Mouse (Mus musculus): ENCODE results near the gene Polr3h. TPM values are rescaled to one million over a fixed set of nuclear protein-coding genes. Genes with fewer than 3 reads are reported as not detected.

Polr3h gene
- total and polyA plus RNA-seq, 3 experiments, result 40.5 to 224 (median 59.3) TPM

DNA sequence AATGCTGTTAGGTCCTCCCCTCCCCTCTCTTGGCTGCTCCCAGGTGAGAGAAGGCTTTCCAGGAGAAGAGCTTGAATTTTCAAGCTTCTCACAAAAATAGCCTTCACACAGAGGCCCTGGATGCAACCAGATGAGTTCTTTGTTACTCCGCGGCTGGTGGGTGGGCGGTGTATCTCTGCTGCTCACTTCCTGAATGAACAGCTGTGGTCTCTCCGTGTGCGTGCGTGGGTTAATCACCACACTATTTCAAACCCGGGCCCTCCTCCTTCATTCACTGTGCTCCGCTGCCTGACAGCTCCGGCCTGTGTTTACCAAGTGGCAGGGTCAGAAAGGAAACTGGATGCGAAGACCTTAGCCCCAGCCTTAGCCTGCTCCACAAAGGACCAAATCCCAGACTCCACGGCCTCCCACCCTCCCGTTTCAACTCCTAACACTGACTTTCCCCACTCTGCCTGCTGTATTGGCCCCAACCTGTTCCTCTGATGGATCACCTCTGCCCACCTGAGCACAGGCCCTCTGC, 7.0 kb upstream of the Polr3h start:
- TF ChIP-seq RCOR1 (conservative IDR thresholded peaks at IDR 0.05; ENCODE audit: low read depth, low read length), result no peak
- peak; percentile 28; the same call in 1 of the 2 replicates for TF ChIP-seq ELF1 (IDR thresholded peaks at IDR 0.05; ENCODE audit: low read depth, low read length)
- TF ChIP-seq TCF12 (IDR thresholded peaks at IDR 0.05; ENCODE audit: low read depth, low read length), result 0 out of 2 replicates have a peak, but pooled peaks have one; percentile 8
- no peak for TF ChIP-seq SIN3A (IDR thresholded peaks at IDR 0.05; ENCODE audit: low read length)
- TF ChIP-seq MXI1 (IDR thresholded peaks at IDR 0.05; ENCODE audit: low read depth, low read length), result no peak
- dilution Hi-C loops (cut with MboI; ENCODE audit: extremely low pct_ligation_motif_present, extremely low pct_unique_long_range_greater_than_20kb, low sequenced_read_pairs), result no loop called here

DNA sequence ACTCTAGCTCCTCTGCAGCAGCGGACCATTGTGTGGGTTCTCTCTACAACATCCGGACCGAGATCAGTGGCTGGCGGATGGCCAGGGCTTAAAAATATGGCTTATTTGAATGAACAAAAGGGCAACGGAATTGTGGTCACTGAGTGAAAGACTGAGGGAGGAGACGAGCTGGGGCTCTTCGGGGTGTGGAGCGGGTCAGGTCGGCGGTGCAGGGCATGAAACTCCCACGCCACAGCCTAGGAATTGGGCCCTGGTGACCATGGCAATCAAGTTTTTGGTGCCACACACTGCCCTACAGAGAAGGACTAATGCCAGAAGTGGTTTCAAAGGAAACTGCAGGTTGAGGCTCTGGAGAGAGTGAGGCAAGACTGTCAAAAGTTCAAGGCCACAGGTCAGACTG, 2.2 kb upstream of the Polr3h start:
- Histone ChIP-seq H3K27me3 (replicated peaks) (no peaks in the 10 kb centered on the region), H3K9me3 (replicated peaks; ENCODE audit: low read length) (no peaks in the 10 kb centered on the region), H3K9ac (ENCODE audit: insufficient read depth, low read depth) (no peak overlapping the region; the same call in 1 of the 2 replicates), H3K79me2 (replicated peaks; ENCODE audit: control insufficient read depth, extremely low read depth, insufficient read depth, poor library complexity, severe bottlenecking) (peaks cover 23% of the 10 kb centered on the region), H3K4me3 (replicated peaks in 1 of 3; ENCODE audit: low read depth in 2 of 3, low read length in 2 of 3, poor library complexity in 1 of 3) (peak overlapping the region in 1 of 3 experiments; percentile 5), H3K36me3 (replicated peaks in 1 of 2; ENCODE audit: control insufficient read depth in 1 of 2, insufficient read depth in 1 of 2, low read length in 1 of 2) (peaks cover 3 to 12% of the 10 kb centered on the region in 2 experiments), H3K4me1 (ENCODE audit: control insufficient read depth in 1 of 2, insufficient read depth in 2 of 2) (peaks cover 22 to 54% of the 10 kb centered on the region in 2 experiments), H3K27ac (ENCODE audit: insufficient read depth, low read depth) (peak overlapping the region; percentile 71), H3K4me2 (ENCODE audit: insufficient read depth, low read depth, poor library complexity, severe bottlenecking) (peak overlapping the region; percentile 22)
- peak; percentile 55 for DNase-seq (ENCODE audit: extremely low read depth)
- dilution Hi-C loops (cut with MboI; ENCODE audit: extremely low pct_ligation_motif_present, extremely low pct_unique_long_range_greater_than_20kb, low sequenced_read_pairs), result no loop called here
- TF ChIP-seq HCFC1 (IDR thresholded peaks at IDR 0.05; ENCODE audit: low read depth, low read length) (no peak), JUN (IDR thresholded peaks at IDR 0.05; ENCODE audit: insufficient read depth, low read depth, low read length) (no peak), ZC3H11A (IDR thresholded peaks at IDR 0.05; ENCODE audit: low read depth, low read length) (no peak), ETS1 (conservative IDR thresholded peaks at IDR 0.05; ENCODE audit: low read depth, low read length) (no peak), MYC (IDR thresholded peaks at IDR 0.05; ENCODE audit: low read depth, low read length) (no peak), CHD1 (IDR thresholded peaks at IDR 0.05; ENCODE audit: low read depth, low read length) (no peak), NRF1 (IDR thresholded peaks at IDR 0.05; ENCODE audit: low read depth, low read length) (no peak), RCOR1 (conservative IDR thresholded peaks at IDR 0.05; ENCODE audit: low read depth, low read length) (no peak), E2F4 (IDR thresholded peaks at IDR 0.05; ENCODE audit: insufficient replicate concordance, low read depth, low read length) (no peak), EP300 (IDR thresholded peaks at IDR 0.05; ENCODE audit: low read length) (no peak; the same call in 1 of the 2 replicates), RAD21 (IDR thresholded peaks at IDR 0.05; ENCODE audit: low read depth, low read length) (no peak), IRF4 (IDR thresholded peaks at IDR 0.05; ENCODE audit: low read depth, low read length) (peak; percentile 59; the same call in 1 of the 2 replicates), PAX5 (IDR thresholded peaks at IDR 0.05; ENCODE audit: low read length) (no peak), KAT2A (IDR thresholded peaks at IDR 0.05; ENCODE audit: insufficient replicate concordance, low read length) (no peak), TCF12 (IDR thresholded peaks at IDR 0.05; ENCODE audit: low read depth, low read length) (no peak), POLR2A (IDR thresholded peaks at IDR 0.05; ENCODE audit: low read depth, low read length) (0 out of 2 replicates have a peak, but pooled peaks have one; percentile 9), MAFK (IDR thresholded peaks at IDR 0.05; ENCODE audit: insufficient replicate concordance, low read length) (no peak), ZKSCAN1 (IDR thresholded peaks at IDR 0.05; ENCODE audit: borderline replicate concordance, low read depth, low read length) (no peak)
- in situ Hi-C loops (cut with MboI; ENCODE audit: low pct_ligation_motif_present, low pct_unique_long_range_greater_than_20kb, low sequenced_read_pairs), result no loop called here

More for the DNA sequence above, 7.0 kb upstream of the Polr3h start:
- no peaks in the 10 kb centered on the region for H3K9me3 ChIP-seq (replicated peaks; ENCODE audit: low read length)
- no peak overlapping the region for H3K9ac ChIP-seq (ENCODE audit: insufficient read depth, low read depth)
- H3K36me3 ChIP-seq (replicated peaks in 1 of 2; ENCODE audit: control insufficient read depth in 1 of 2, insufficient read depth in 1 of 2, low read length in 1 of 2), result no peaks in the 10 kb centered on the region
- H3K4me1 ChIP-seq (ENCODE audit: control insufficient read depth in 1 of 2, insufficient read depth in 2 of 2), result peaks cover 15 to 52% of the 10 kb centered on the region in 2 experiments
- H3K79me2 ChIP-seq (replicated peaks; ENCODE audit: control insufficient read depth, extremely low read depth, insufficient read depth, poor library complexity, severe bottlenecking), result no peaks in the 10 kb centered on the region
- in situ Hi-C loops (cut with MboI; ENCODE audit: low pct_ligation_motif_present, low pct_unique_long_range_greater_than_20kb, low sequenced_read_pairs), result no loop called here
- peak overlapping the region in 1 of 3 experiments; percentile 6 for H3K4me3 ChIP-seq (replicated peaks in 1 of 3; ENCODE audit: low read depth in 2 of 3, low read length in 2 of 3, poor library complexity in 1 of 3)
- no peak overlapping the region for H3K4me2 ChIP-seq (ENCODE audit: insufficient read depth, low read depth, poor library complexity, severe bottlenecking)
- peak overlapping the region; percentile 14; the same call in 1 of the 2 replicates for H3K27ac ChIP-seq (ENCODE audit: insufficient read depth, low read depth)
- DNase-seq (ENCODE audit: extremely low read depth), result no peak
- H3K27me3 ChIP-seq (replicated peaks), result no peaks in the 10 kb centered on the region

Data from CH12.LX (cell line).